Mouse (Mus musculus) megakaryocyte-erythroid progenitor cell, adult 5 weeks (primary cell): Measurements from ENCODE around the gene Tex37. TPM values are rescaled to one million over a fixed set of nuclear protein-coding genes. Genes with fewer than 3 reads are reported as not detected.

Experiments used
- polyA plus RNA-seq: library from polyadenylated mRNA; stranded (reverse); fragments of >175 nt; gene quantifications from 2 replicates; pipeline ENCODE4 v1.2.3, GENCODE M21; 2012

Gene Tex37
- not detected in 2 replicates for polyA plus RNA-seq

GRCm38 (mm10) chr6:70918827-70919226 is at the start of gene Tex37:
Gene Tex37 (minus strand): TSS chr6:70918927.

GRCm38 (mm10) chr6:70956285-70956912 is 37.7 kb upstream of the Tex37 start, which contains the start of gene Foxi3:
Gene Foxi3 (plus strand): TSS chr6:70956531.

Other genes starting within 250 kb of the Tex37 start
- 33.3 and 36.2 TPM in 2 replicates for gene Rpia, start 126.7 kb downstream of the Tex37 start, polyA plus RNA-seq
- 4.0 and 4.4 TPM in 2 replicates for gene Eif2ak3, start 74.4 kb downstream of the Tex37 start, polyA plus RNA-seq
- 0.05 TPM in 1 of 2 replicates, not detected in the other for gene Foxi3, start 37.6 kb upstream of the Tex37 start, polyA plus RNA-seq
- gene Thnsl2, start 225.5 kb upstream of the Tex37 start, polyA plus RNA-seq: 0.48 and 0.91 TPM in 2 replicates